Mouse (Mus musculus) testis, adult 10 weeks (tissue): ENCODE measurements around the gene Prps1l3. TPM values are rescaled to one million over a fixed set of nuclear protein-coding genes. Genes with fewer than 3 reads are reported as not detected.

Source experiments
- polyA plus RNA-seq: library from polyadenylated mRNA; stranded (reverse); fragments of 350-450 nt; fragmentation: Illumina TruSeq; extraction: RNeasy Lipid Tissue Mini Kit (QIAGEN cat#74804); gene quantifications from one replicate; pipeline ENCODE4 v1.2.3, GENCODE M21; 2014; ENCODE audit warnings: low read depth, low replicate concordance

Gene Prps1l3
- 67.0 TPM for polyA plus RNA-seq

GRCm38 (mm10) chr12:57230192-57230706, at the start of gene Prps1l3, which contains the start of gene Mipol1:
TSS of gene Prps1l3 (plus strand) at chr12:57230412.
TSS of gene Mipol1 (plus strand) at chr12:57230427.

GRCm38 (mm10) chr12:57197363-57198026, 32.7 kb upstream of the Prps1l3 start, which contains the start of gene Slc25a21:
TSS of gene Slc25a21 (minus strand) at chr12:57197472.

Other genes starting within 250 kb of the Prps1l3 start
- 5.7 TPM for gene Slc25a21, start 32.9 kb upstream of the Prps1l3 start, polyA plus RNA-seq
- gene Mipol1, start within 50 bp of the Prps1l3 start, polyA plus RNA-seq = 18.7 TPM